Mouse (Mus musculus): ENCODE data around the gene Gm9732.
"Not testable (repeated sequence)": the region's sequence is repeated elsewhere in the genome, so short reads cannot be mapped to it uniquely, and the experiment has no call there.

The Gm9732 gene

GRCm38 (mm10) chr14:43274986-43275511 is at the start of gene Gm9732:
Gene Gm9732 (plus strand): TSS chr14:43275036.
- DNase-seq: peak; percentile 97

- not testable (repeated sequence) for DNase-seq
Observed at GRCm38 (mm10) chr14:43235204-43235603, 39.6 kb upstream of the Gm9732 start, which contains the start of gene Gm8122. Gene Gm8122 (minus strand): TSS chr14:43235304.

GRCm38 (mm10) chr14:43237769-43238168 is 37.1 kb upstream of the Gm9732 start:
- DNase-seq: peak; percentile 81

- DNase-seq: peak; percentile 94
Observed at GRCm38 (mm10) chr14:43249611-43250170, 25.1 kb upstream of the Gm9732 start.

DNA sequence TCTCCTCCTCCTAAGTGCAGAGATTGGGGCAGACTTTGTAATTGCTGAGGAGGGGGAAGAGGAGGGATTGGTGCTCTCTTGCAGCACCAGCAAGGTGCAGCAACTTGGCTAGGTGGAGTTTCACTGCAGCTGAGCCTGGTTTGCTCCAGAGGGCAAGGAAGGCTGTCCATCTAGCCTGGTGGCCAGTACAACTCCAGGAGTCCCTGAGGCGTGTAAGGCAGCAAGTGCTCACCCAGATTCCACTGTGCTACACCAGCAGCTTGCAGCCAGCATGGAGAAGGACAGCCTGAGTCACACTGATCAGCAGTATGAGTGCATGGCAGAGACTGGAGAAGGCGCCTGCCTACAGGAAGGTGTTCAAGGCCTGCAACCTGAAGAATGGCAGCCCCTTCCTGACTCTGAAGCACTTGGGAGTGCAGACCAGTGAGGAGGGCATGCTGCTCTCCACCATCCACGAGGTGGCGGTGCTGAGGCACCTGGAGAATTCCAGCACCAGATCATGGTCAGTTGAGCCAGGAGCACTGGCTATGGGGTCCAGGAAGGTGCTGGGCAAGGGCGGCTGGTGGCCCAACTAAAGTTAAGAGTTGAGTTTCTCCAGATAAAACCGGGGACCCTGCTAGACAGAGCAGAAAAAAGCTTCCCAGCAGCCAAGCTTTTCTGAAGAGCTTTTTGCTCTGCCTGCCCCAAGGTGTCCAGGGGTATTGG is 24.1 kb upstream of the Gm9732 start:
- peak; percentile 83 for DNase-seq

DNA sequence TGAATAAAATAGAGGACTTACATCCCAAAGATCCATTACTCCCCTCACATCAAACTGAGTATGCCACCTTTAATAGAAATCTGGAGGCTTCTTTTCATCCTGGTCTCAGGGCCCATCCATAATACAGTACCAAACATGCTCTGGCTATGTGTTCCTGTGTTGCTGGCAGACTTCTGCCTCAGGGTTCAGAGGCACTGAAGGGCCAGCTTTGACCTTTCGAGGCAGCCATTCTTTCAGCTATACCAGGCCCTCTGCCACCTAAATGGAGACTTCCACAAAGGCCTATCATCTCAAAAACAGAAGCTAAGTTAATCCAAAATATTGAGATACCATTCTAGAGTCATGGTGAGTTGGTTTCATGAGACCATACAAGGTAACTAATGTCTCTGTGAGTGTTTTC is 18.3 kb upstream of the Gm9732 start:
- DNase-seq: peak; percentile 93

DNA sequence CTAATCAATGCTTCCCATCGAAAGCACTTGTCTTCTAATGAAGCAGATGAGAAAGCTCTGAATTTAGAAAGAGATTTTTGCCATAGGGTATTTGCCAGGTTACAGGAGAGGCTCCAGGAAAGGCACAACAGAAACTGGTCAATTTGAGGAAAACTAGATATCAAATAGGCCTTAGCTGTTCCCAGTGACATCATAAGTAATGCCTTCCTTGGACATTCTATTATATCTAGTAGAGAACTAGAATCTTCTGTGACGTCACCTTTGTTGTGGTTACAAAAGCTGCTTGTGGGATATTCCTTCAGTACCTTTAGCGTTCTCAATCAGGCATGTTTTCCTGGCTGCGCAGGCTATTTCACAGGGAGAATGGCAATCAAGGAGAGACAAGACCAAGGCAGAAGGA is 16.5 kb upstream of the Gm9732 start, which contains the start of gene Gm8126:
TSS of gene Gm8126 (plus strand) at position 301 of the 400 bp plus-strand sequence.
- not testable (repeated sequence) for DNase-seq

- DNase-seq: peak; percentile 91
Observed at GRCm38 (mm10) chr14:43263421-43263820, 11.4 kb upstream of the Gm9732 start.

GRCm38 (mm10) chr14:43268521-43269084 is 6.2 kb upstream of the Gm9732 start:
- peak; percentile 94 for DNase-seq

DNA sequence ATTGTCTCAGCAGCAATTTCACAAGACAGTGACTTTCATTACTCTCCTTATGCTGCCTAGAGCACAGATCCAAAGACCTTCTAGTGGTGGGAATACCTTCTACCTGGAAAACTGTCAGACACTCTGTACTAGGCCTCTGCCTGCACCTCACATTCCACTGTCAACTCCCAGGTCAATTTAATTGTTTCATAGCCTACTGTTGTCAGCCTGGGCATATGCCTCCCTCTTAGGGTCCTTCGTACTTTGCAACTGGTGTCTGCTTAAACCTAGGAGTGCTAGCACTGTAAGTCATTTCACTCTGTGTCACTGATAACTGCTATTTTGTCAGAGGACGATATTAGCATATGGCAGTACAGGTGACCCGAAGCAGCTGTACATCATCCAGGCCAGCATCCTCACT is 5.6 kb upstream of the Gm9732 start:
- peak; percentile 93 for DNase-seq

DNA sequence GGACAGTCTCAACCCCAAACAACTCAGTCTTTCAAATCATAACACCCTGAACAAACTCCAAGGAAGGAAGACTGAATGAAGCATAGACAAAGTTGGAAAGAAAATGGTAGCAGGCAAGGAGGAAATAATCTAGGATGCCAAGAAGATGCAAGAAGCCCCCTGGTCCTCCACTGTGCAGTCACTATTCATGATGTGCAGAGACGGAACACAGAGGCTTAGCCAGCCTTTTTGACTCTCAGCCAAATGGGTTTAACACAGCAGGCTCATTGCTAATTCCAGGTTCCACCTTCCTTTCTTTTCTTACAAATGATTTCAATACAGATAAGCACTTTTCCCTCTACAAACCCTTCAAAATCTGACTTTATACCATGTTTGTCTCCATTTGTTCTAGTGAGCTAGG is 1.7 kb upstream of the Gm9732 start:
- peak; percentile 93 for DNase-seq

DNA sequence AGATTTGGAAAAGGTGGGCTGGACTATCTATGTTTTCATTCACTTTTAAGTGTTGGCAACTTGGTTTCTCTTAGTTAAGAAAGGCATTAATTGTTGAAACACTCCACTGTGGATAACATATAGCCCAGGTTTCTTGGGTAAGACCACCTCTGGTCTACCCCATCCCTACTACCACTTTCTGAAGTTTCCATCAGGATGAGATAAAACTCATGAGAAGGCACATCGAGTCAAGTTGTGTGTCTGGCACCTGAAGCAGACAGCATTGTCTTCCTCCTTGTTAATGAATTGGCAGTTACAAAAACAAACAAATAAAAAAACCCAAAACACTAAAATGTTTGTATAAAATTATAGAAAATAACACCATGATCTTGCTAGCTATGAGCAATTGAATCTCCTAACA is 916 bp downstream of the Gm9732 start:
- DNase-seq: peak; percentile 93

DNA sequence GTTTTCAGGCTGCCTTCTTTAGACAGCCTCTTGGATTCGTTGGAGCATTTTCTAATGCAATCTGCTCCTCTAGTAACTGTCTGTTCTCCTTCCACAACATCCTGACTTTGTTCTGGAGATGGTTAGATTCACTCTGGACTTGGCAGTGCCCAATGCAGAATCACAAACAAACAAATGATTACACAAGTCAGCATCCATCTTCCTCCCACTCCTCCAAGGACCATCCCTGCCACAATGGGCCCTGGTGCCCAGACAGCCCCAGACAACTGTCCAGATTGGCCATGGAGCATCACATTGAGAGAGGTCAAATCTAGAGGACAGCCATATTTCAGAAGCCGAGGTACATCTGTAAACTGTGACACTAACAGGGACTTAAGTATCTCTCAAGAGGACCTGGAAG is 2.6 kb downstream of the Gm9732 start:
- peak; percentile 94 for DNase-seq

DNA sequence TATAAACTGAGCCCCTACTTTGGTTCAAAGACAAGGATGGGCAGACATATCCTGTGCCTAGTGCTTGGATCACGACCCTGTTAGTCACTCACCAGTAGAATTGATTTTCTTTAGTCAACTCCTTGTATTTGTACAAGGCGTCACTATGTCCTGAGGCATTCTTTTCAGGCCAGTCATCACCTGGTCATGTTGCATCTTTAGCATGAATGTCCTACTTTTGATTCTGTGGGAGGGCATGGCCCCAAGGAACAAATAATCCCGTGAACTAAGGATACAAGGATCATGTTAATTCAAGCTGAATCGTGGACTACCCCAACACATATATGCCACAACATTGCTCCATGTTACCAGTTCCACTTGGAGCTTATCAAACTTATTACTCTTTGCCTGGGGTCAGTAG is 3.3 kb downstream of the Gm9732 start:
- DNase-seq: peak; percentile 93

GRCm38 (mm10) chr14:43278681-43279080 is 3.8 kb downstream of the Gm9732 start:
- DNase-seq: peak; percentile 94

- DNase-seq: peak; percentile 82
Observed at GRCm38 (mm10) chr14:43293503-43293902, 18.7 kb downstream of the Gm9732 start, which contains the start of gene Gm8127. Gene Gm8127 (minus strand): TSS chr14:43293832.

- DNase-seq: peak; percentile 52
Observed at GRCm38 (mm10) chr14:43319516-43319915, 44.7 kb downstream of the Gm9732 start.

- DNase-seq: peak; percentile 95
Observed at GRCm38 (mm10) chr14:43328603-43329002, 53.8 kb downstream of the Gm9732 start.

DNA sequence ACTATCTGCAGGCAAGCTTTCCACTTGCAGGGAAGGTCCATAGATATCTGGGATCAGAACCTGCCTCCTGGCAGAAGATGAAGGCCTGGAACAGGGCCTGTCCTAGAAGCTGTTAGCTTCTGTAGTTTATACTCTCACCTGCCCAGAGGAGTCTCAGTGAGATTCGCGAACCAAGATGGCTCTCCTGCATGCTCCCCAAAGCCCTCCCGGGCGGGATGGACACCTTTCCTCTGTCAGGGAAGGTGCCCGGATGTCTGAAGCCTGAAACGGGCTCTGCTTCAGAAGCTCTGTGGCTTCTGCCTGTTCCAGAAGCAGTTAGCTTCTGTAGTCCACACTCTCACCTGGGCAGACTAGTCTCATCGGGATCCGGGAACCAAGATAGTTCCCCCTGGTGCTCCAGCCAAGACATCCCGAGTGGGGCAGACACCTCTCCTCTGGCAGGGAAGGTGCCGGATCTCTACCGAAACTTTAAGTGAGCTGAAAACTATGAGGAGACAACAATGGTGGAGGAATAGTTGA is 56.6 kb downstream of the Gm9732 start:
- DNase-seq: peak; percentile 92

- peak; percentile 56 for DNase-seq
Observed at GRCm38 (mm10) chr14:43337646-43338045, 62.8 kb downstream of the Gm9732 start.

DNA sequence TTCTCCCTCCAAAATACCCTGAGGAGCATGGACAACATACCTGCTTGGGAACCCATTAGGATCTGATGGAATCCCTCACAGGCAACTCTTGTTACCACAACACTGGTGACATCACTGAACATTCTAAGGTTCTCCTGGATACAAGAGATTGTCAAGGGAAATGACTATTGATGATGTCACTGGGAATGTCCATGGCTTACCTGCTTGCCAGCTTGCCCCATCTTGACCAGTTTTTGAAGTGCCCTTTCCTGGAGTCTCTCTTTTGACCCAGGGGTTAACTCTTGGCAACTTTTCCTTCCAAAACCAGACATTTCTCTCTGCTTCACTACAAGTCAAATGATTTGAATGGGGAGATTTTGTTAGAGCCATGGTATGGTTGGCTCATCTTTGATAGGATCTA is 72.9 kb downstream of the Gm9732 start, which contains the start of gene 1700001F09Rik:
TSS of gene 1700001F09Rik (minus strand) at position 101 of the 400 bp plus-strand sequence.
- not testable (repeated sequence) for DNase-seq

DNA sequence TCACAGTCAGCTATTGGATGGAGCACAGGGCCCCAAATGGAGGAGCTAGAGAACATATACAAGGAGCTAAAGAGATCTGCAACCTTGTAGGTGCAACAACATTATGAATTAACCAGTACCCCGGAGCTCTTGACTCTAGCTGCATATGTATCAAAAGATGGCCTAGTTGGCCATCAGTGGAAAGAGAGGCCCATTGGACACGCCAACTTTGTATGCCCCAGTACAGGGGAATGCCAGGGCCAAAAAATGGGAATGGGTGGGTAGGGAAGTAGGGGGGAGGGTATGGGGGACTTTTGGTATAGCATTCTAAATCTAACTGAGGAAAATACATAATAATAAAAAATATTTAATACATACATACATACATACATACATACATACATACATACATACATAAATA is 78.1 kb downstream of the Gm9732 start:
- peak; percentile 92 for DNase-seq

All from heart, adult 11 months (tissue).